Mouse (Mus musculus) embryo, embryonic 9.5 days (tissue): Measurements from ENCODE around the gene Cep41.
A peak's percentile ranks its signal among the peaks of the same experiment; 100 is the strongest.

Experiments
- DNase-seq: peaks from one replicate; pipeline ENCODE4 v3.0.0-alpha.2; 2017; ENCODE audit errors: extremely low spot score

The Cep41 gene

GRCm38 (mm10) chr6:30673764-30674561, 19.6 kb downstream of the Cep41 start:
- no peak for DNase-seq

GRCm38 (mm10) chr6:30671696-30672095, 21.9 kb downstream of the Cep41 start:
- DNase-seq = no peak

DNA sequence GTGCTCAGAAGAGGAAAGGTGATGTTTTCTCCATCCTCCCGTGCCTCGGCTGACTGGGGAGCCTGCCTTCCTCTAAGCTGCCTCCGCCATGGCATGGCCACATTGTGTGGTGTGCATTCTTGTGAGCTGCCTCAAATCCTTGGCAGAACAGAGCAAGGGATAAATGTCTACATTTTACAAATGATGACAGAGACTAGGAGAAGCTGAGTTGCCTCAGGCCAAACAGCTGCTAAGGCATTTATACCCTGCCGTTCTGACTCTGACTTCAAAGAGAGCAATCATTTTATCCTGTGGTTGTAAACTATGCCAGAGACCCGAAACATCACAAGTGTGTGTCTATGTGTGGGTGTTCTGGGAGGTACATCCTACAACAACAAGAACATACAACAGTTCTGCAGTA, 26.0 kb downstream of the Cep41 start:
- no peak for DNase-seq

GRCm38 (mm10) chr6:30666043-30666442, 27.5 kb downstream of the Cep41 start:
- no peak for DNase-seq

DNA sequence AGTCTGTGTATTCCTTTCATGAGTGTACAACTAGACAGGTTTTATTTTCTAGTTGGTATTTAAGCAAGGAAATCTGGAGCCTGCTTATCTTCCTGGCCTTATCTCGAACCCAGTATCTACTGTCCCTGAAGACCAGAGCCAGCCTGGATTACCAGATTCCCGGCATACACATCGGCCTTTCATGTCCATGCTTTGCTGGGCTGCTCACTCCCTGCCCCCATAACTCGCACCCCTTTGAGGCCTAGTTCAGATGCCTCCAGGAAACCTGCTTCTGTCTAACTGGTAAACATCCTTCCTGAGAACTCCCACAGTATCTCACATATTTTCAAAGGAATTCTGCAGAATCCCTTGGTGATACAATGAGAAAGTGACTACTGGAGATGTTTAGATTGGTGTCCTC, 28.3 kb downstream of the Cep41 start:
- DNase-seq = no peak

DNA sequence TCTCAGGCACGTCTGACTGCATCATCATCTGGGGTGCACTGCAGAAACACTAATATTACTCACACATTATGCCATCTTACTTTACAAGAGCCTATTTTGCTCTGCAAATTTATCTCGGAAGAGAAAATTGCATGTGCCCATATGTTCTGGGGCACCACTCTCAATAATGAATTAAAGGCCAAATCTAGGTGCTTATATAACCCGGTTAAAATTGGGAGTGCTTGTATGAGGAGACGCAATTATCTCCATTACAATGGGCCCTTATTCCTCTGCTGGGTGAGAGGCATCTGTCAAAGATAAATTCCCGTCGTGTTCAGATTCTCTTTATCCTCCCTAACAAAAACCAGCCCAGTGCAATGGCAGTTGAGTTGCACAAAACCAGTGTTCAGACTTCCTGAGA, 28.8 kb downstream of the Cep41 start:
- DNase-seq = no peak

GRCm38 (mm10) chr6:30658619-30659018, 34.9 kb downstream of the Cep41 start:
- no peak for DNase-seq

- DNase-seq = no peak
Observed at GRCm38 (mm10) chr6:30657279-30657678, 36.3 kb downstream of the Cep41 start.

DNA sequence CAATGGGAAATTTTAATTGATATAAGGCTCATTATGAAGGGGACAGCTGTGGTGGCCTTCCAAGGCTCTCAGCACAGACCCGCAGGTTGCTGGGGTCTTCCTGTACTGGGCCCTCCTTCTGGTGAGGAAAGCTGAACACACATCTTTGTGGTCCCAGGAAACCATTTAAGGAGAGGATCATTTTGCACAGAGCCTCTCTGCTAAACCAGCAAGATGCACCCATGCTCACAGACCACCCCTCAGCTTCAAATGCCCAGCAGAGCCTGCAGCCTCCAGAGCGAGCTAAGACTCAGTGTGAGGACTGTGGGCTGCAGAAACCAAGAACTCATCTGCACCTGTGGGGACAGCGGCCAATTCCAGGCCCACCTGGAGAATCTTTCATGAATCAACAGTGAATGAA, 38.6 kb downstream of the Cep41 start:
- no peak for DNase-seq

- no peak for DNase-seq
Observed at GRCm38 (mm10) chr6:30654402-30654859, 39.1 kb downstream of the Cep41 start.

DNA sequence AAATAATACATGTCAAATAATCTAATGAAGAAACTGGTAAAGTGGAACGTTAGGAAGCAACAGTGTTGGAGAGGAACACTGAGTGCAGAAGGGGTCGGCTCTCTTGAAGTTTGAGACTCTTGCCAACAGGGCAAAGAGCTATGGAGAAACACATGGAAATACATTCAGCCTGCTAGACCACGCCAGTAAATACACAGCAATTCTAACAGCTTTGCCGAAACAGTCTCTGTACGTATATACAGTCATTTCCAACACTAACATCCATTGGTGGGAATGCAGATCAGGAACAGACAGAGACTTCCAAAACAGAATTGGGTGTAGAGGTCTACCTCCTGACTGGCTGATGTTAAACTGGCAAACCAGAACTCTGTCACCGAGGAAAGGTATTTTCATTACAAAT, 40.0 kb downstream of the Cep41 start:
- DNase-seq = no peak

- no peak for DNase-seq
Observed at GRCm38 (mm10) chr6:30652425-30653188, 40.9 kb downstream of the Cep41 start.

DNA sequence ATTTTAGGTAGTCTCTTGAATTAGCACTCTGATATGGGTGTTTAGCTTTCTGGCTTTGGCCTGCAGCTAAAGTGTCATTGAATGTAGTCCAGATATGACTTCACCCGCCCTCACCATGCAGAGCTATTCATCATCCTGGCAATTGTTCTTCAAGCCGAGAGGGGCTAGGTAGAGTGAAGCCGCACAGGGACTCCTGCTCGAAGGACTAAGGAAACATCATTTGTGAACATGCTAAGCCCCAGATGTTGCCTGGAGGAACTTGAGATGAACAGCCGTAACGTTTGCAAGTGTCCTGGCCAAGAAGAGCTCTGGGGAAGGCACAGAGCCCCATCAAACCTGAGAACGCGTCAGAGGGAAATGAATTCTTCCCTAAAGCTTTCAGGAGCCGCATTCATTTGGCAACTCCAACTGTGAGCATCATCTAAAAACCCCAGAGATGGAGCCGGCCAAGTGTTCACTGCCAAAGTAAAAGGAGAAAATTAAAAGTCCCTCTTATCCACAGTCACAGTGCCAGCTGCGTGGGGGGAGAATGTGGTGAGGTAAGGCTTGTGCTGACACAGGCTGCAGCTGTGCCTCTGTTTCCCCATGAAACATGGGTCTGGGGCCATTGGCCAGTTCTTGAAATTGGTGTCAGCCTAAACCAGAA, 43.8 kb downstream of the Cep41 start:
- no peak for DNase-seq

DNA sequence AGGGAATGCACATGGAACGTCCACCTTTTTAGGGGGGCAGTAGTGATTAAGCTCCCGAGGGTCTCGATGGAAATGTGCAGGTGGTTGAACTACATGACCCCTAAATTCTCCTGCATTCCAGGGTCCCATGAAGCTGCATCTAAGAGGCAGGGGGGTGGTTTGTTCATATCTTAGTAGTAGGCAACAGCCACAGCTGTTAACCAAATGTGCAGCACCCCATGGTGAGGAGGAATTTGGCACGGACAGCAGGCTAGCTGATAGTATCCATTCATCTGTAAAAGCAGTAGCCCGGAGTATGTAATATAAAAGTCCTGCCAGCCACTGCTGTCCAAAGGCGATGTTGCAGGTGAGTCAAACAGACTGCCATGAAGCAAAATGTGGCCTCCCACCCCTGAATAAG, 48.2 kb downstream of the Cep41 start:
- no peak for DNase-seq

GRCm38 (mm10) chr6:30644462-30644861, 49.1 kb downstream of the Cep41 start:
- no peak for DNase-seq

DNA sequence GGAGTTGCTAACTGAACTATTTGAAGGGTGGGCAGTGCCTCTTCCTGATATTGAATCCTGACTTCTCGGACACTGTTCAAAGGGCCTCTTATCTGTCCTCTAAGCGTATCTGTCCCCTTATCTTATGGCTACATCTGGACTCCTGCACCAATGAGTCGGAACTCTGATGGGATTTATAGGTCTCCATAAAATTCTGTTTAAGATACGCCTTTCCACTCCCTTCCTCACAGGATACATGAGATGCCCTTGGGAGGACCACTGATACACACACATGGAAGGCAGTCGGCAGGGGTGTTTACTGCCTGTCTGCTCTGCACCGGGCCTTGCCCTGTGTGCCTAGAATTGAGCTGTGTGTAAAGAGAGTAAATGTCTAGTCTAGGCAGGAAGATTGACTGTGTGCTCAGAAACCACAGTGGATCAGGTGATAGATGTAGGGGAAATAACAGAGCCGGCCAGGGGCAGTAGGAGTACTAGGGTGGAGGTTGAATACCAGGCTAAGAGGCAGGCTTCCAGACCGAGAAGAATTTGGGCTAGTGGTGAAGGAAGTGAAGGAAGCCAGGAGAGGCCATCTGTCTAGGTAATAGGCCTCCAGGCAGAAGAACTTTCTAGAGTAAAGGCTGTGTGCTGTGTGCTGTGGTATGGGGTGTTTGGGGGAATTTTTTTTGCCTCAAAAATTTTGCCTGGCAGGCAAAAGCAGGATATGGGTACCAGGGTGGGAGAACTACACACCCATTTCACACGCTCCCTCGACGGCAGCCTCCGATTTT, 49.7 kb downstream of the Cep41 start:
- no peak for DNase-seq

GRCm38 (mm10) chr6:30638674-30639268, 54.8 kb downstream of the Cep41 start, which contains the start of gene Cpa1:
Gene Cpa1, plus strand, starts transcription at chr6:30639218.
- no peak for DNase-seq

- peak; percentile 72 for DNase-seq
Observed at GRCm38 (mm10) chr6:30636186-30636842, 57.2 kb downstream of the Cep41 start.

DNA sequence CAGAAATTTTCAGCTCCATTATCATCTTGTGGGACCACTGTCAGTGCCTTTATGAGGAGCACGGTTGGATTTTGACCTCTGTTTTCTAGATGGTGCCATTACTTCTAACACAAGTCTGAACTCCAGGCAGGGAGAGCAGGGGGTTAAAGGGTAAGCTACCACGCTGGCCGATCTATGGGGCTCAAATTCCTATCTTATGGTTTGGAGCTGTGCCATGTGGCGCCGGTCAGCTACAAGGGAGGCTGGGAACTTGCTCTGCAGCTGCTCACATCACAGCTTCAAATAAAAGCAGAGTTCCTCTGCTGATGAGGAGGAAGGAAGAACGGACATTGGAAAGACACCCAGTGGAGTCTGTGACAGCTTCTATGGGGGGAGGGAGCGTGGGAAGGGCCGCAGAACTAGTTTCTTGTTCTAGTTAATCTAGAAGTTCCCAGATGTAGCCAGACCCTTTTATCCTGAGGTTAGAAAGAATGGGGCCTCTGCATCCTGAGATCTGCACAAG, 58.1 kb downstream of the Cep41 start:
- DNase-seq = peak; percentile 49

DNA sequence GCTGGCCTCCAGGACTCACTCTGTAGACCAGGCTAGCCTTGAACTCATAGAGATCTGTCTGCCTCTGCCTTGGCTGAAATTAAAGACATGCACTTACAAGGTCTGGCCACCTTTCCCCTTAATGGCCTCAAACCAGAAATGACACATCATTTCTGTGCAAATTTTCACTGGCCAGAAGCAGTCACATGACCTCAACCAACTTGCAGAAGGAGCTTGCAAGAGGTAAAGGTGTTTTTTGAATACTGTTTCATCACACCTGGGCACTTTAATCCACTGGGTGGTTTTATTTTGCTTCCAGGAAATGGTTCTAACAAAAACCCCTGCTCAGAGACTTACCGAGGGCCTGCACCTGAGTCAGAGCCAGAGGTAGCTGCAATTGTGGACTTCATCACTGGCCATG, 63.6 kb downstream of the Cep41 start:
- DNase-seq = no peak

DNA sequence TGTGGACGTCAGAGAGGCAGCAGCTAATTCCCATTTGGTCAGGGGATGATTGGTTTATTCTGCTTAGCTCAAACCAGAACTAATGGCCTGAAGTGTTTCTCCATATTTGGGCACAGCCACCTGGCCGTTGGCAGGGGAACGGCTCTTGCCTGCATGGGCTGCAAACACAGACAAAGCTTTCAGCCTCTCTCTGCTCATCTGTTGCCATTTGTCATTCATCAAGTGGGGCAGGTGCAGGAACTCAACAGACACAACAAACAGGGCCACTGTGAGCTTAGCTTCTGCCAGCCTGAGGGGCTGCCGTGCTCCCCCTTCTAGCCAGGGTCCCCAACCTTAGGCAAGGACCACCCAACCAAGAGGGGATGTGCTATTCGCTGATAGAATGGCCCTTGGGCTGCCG, 65.4 kb downstream of the Cep41 start:
- peak; percentile 46 for DNase-seq
